10 mouse cellular contexts compared by ENCODE assay signal in the genomic region with DNA sequence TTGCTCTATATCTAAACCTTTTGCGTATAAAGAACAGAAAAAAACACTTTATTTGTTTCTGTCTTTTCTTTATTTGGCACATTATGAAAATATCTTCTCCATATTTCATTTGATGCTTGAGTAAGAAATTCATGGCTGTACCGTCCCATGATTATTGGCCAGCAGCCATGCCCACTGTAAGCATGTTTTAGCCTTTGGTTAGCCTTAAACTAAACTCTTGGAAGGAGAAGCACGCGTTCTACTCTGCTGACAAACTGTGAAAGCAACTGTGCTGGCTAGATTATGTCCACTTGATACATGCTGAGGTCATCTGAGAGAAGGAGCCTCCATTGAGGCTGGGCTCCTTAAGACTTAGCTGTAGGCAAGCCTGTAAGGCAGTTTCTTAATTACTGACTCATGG.
"Had no signal": no experiment of that assay in that cellular context is flagged by ENCODE, and none has a peak within 500 bp of the region (broad histone marks: within the 10 kb centered on the region; RNA-seq: fewer than 3 reads in every experiment).

No protein-coding gene starts in this region.

- H3K9me3 ChIP-seq: limb, embryonic 13.5 days; liver, embryonic 13.5 days; midbrain, embryonic 12.5 days; stomach, embryonic 15.5 days had no signal

- H3K9ac ChIP-seq: limb, embryonic 13.5 days; liver, embryonic 13.5 days; midbrain, embryonic 12.5 days; stomach, embryonic 15.5 days had no signal

- H3K4me2 ChIP-seq: limb, embryonic 13.5 days; liver, embryonic 13.5 days; midbrain, embryonic 12.5 days; stomach, embryonic 15.5 days had no signal

- ATAC-seq: inflammation-experienced regulatory T-cells, adult 6 months had no signal

- H3K27me3 ChIP-seq: limb, embryonic 13.5 days; liver, embryonic 13.5 days; midbrain, embryonic 12.5 days; stomach, embryonic 15.5 days had no signal

- H3K27ac ChIP-seq: limb, embryonic 13.5 days; liver, embryonic 13.5 days; midbrain, embryonic 12.5 days; stomach, embryonic 15.5 days had no signal

- H3K4me3 ChIP-seq: limb, embryonic 13.5 days; liver, embryonic 13.5 days; midbrain, embryonic 12.5 days; stomach, embryonic 15.5 days had no signal

- H3K4me1 ChIP-seq: limb, embryonic 13.5 days; liver, embryonic 13.5 days; midbrain, embryonic 12.5 days; stomach, embryonic 15.5 days had no signal

- DNase-seq: left cerebral cortex, postnatal 4 days; liver, embryonic 13.5 days; lung, adult 18-20 months; right cerebral cortex, postnatal 14 days; thymus, adult 2 months; thymus, postnatal 25 days had no signal
